In the genomic region with DNA sequence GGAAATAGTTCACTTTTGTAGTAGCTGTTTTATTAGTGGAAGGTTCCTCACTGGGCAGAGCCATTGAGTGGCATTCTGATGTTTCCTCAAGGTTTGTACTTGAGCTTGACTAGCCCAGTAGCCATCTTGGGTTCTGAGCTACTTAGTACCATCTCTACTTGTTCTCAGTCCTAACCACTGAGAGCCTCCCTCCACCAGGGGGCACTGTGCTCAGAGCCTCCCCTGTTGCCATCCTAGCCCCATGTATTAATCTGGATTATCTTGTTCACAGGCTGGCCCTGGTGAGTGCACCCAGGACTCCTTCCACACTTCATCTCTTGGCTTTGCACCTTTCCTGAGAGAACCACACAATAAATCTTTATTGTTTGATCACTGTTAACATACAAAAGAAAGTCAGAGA, we compare ENCODE assay signal across 9 mouse cellular contexts.
DNase-seq lines count a peak whose midpoint lies in the region; ATAC-seq lines count a peak whose summit lies in the region.
"Had no signal": no experiment of that assay in that cellular context is flagged by ENCODE, and none has a peak within 500 bp of the region (broad histone marks: within the 10 kb centered on the region; RNA-seq: fewer than 3 reads in every experiment).

No protein-coding gene starts in this region.

- ATAC-seq in common myeloid progenitor, adult 5-6 weeks (replicated peaks; ENCODE audit: low read depth, poor library complexity, severe bottlenecking): 0 out of 2 replicates have a peak, but pooled peaks have one; percentile 39
- no peak for ATAC-seq in frontal cortex, adult (ENCODE audit: low TSS enrichment)

- intact Hi-C loops in left cerebral cortex, postnatal 4 days (cut with DNase I): loop anchor here (2.0 kb wide), 1 partner anchor 239 kb away; no protein-coding TSS in a partner anchor

- peak; percentile 67 for DNase-seq in cerebellum, adult 9-10 months
- no peak for DNase-seq in cerebellum, postnatal 4 days (ENCODE audit: low spot score in 2 of 2)
- peak; percentile 14 for DNase-seq in left cerebral cortex, postnatal 4 days
- DNase-seq in left cerebral cortex, adult 11 months (ENCODE audit: low spot score): no peak
- peak; percentile 23 for DNase-seq in mesoderm, embryonic 11.5 days (ENCODE audit: low read depth, low spot score)
- DNase-seq in thymus, postnatal 0 days (ENCODE audit: low spot score): no peak
- DNase-seq: liver, embryonic 13.5 days had no signal

Comparison
In these comparisons a context has a peak if more than half of its experiments do, and no peak if none do; other contexts are left out.
1. DNase-seq: peak in cerebellum, adult 9-10 months (single experiment), left cerebral cortex, postnatal 4 days (single experiment) and mesoderm, embryonic 11.5 days (single experiment); none in cerebellum, postnatal 4 days (0 of 2), left cerebral cortex, adult 11 months (single experiment) and thymus, postnatal 0 days (single experiment).